Mouse (Mus musculus) liver, embryonic 14.5 days (tissue): Measurements from ENCODE around the gene Car5b.

Experiments used
- CTCF ChIP-seq: IDR thresholded peaks from 2 replicates; pipeline ENCODE4 v1.5.1; 2016; ENCODE audit warnings: antibody characterized with exemption, low read depth, control low read depth
- EP300 ChIP-seq: IDR thresholded peaks from 2 replicates; pipeline ENCODE4 v1.6.1; 2016; ENCODE audit warnings: antibody characterized with exemption, low read depth

DNA sequence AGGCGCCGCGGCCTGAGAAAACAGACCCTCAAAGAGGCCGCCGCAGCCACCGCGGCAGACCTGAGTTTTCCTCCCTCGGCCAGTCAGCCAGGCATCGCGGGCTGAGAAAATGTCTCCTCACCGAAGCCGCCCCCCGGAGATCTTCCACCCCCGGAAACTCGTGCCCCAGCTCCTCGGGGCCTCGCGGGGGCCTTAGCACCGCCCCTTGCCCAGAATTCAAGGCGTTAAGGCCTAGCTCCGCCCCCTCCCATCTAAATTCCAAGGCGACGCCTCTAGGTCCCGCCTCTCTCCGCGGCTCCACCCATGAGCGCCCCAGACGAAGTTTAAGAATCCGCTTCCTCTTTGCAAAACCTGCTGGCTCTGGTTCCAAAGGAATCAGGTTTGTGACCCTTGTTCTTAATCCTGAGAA, 69.3 kb downstream of the Car5b start, which contains the start of gene Zrsr2:
- TF ChIP-seq CTCF, result no peak
- TF ChIP-seq EP300, result no peak
